Mouse (Mus musculus): Measurements from ENCODE around the gene Tuba1a. TPM values are rescaled to one million over a fixed set of nuclear protein-coding genes. Genes with fewer than 3 reads are reported as not detected.
A peak's percentile ranks its signal among the peaks of the same experiment; 100 is the strongest.
"Not testable (repeated sequence)": the region's sequence is repeated elsewhere in the genome, so short reads cannot be mapped to it uniquely, and the experiment has no call there.

Gene Tuba1a
- polyA plus RNA-seq, 1 experiment from 2014 or later = 181 TPM

- Histone ChIP-seq H3K4me2 (peak overlapping the region; percentile 86), H3K9ac (0 out of 2 replicates have a peak overlapping the region, but pooled peaks have one; percentile 48), H3K4me1 (peaks cover 25% of the 10 kb centered on the region), H3K4me3 (peak overlapping the region; percentile 29), H3K27me3 (replicated peaks) (peaks cover 19% of the 10 kb centered on the region)
- not testable (repeated sequence) for H3K27ac ChIP-seq; H3K9me3 ChIP-seq (replicated peaks); H3K36me3 ChIP-seq; ATAC-seq
- 82% methylated on average over 11 of the region's 15 CpGs for WGBS (ENCODE audit: insufficient replicate concordance)
Observed at GRCm38 (mm10) chr15:98951122-98952062, 2.1 kb downstream of the Tuba1a start.

GRCm38 (mm10) chr15:98949607-98949892 is 4.0 kb downstream of the Tuba1a start:
- Histone ChIP-seq H3K27me3 (replicated peaks) (peaks cover 13% of the 10 kb centered on the region), H3K36me3 (peaks cover 3% of the 10 kb centered on the region; the same call in 1 of the 2 replicates), H3K4me2 (no peak overlapping the region), H3K4me1 (peaks cover 22% of the 10 kb centered on the region), H3K4me3 (no peak overlapping the region), H3K27ac (no peak overlapping the region), H3K9me3 (replicated peaks) (no peaks in the 10 kb centered on the region), H3K9ac (no peak overlapping the region)
- WGBS (ENCODE audit: insufficient replicate concordance) = 62% methylated on average over 3 of the region's 3 CpGs
- ATAC-seq = no peak

GRCm38 (mm10) chr15:98948857-98949606 is 4.5 kb downstream of the Tuba1a start:
- peaks cover 19% of the 10 kb centered on the region for H3K4me1 ChIP-seq
- 81% methylated on average over 6 of the region's 6 CpGs for WGBS (ENCODE audit: insufficient replicate concordance)
- H3K27ac ChIP-seq = no peak overlapping the region
- no peaks in the 10 kb centered on the region for H3K9me3 ChIP-seq (replicated peaks)
- no peak overlapping the region for H3K4me3 ChIP-seq
- peaks cover 9% of the 10 kb centered on the region for H3K27me3 ChIP-seq (replicated peaks)
- H3K36me3 ChIP-seq = peaks cover 3% of the 10 kb centered on the region; the same call in 1 of the 2 replicates
- H3K9ac ChIP-seq = no peak overlapping the region
- no peak for ATAC-seq
- H3K4me2 ChIP-seq = no peak overlapping the region

- no peak for ATAC-seq
- H3K36me3 ChIP-seq = peaks cover 3% of the 10 kb centered on the region; the same call in 1 of the 2 replicates
- H3K27ac ChIP-seq = no peak overlapping the region
- peaks cover 13% of the 10 kb centered on the region for H3K4me1 ChIP-seq
- H3K4me2 ChIP-seq = no peak overlapping the region
- H3K4me3 ChIP-seq = no peak overlapping the region
- H3K27me3 ChIP-seq (replicated peaks) = peaks cover 3% of the 10 kb centered on the region
- H3K9ac ChIP-seq = no peak overlapping the region
- no peaks in the 10 kb centered on the region for H3K9me3 ChIP-seq (replicated peaks)
Observed at GRCm38 (mm10) chr15:98948382-98948781, 5.1 kb downstream of the Tuba1a start.

GRCm38 (mm10) chr15:98947884-98948283 is 5.6 kb downstream of the Tuba1a start:
- 54% methylated on average over 3 of the region's 3 CpGs for WGBS (ENCODE audit: insufficient replicate concordance)
- Histone ChIP-seq H3K9me3 (replicated peaks) (no peaks in the 10 kb centered on the region), H3K4me2 (no peak overlapping the region), H3K27me3 (replicated peaks) (no peaks in the 10 kb centered on the region), H3K36me3 (peaks cover 3% of the 10 kb centered on the region; the same call in 1 of the 2 replicates), H3K4me3 (no peak overlapping the region), H3K4me1 (peaks cover 10% of the 10 kb centered on the region), H3K9ac (no peak overlapping the region), H3K27ac (no peak overlapping the region)
- ATAC-seq = no peak

- peaks cover 5% of the 10 kb centered on the region for H3K4me1 ChIP-seq
- no peak overlapping the region for H3K27ac ChIP-seq
- no peak for ATAC-seq
- no peak overlapping the region for H3K9ac ChIP-seq
- H3K9me3 ChIP-seq (replicated peaks) = no peaks in the 10 kb centered on the region
- H3K4me2 ChIP-seq = no peak overlapping the region
- no peak overlapping the region for H3K4me3 ChIP-seq
- H3K27me3 ChIP-seq (replicated peaks) = no peaks in the 10 kb centered on the region
- H3K36me3 ChIP-seq = no peaks in the 10 kb centered on the region
- WGBS (ENCODE audit: insufficient replicate concordance) = 77% methylated on average over 4 of the region's 4 CpGs
Observed at GRCm38 (mm10) chr15:98943133-98943532, 10.4 kb downstream of the Tuba1a start.

GRCm38 (mm10) chr15:98942081-98942480 is 11.4 kb downstream of the Tuba1a start:
- Histone ChIP-seq H3K4me1 (peaks cover 7% of the 10 kb centered on the region), H3K9ac (no peak overlapping the region), H3K9me3 (replicated peaks) (no peaks in the 10 kb centered on the region), H3K27me3 (replicated peaks) (no peaks in the 10 kb centered on the region), H3K4me3 (no peak overlapping the region), H3K36me3 (no peaks in the 10 kb centered on the region), H3K4me2 (no peak overlapping the region), H3K27ac (no peak overlapping the region)
- no peak for ATAC-seq
- 78% methylated on average over 4 of the region's 4 CpGs for WGBS (ENCODE audit: insufficient replicate concordance)

GRCm38 (mm10) chr15:98941539-98941938 is 12.0 kb downstream of the Tuba1a start:
- Histone ChIP-seq H3K4me1 (peaks cover 11% of the 10 kb centered on the region), H3K36me3 (no peaks in the 10 kb centered on the region)
- ATAC-seq = no peak

GRCm38 (mm10) chr15:98940816-98941215 is 12.7 kb downstream of the Tuba1a start:
- Histone ChIP-seq H3K27ac (no peak overlapping the region), H3K4me2 (no peak overlapping the region), H3K4me1 (peaks cover 17% of the 10 kb centered on the region), H3K36me3 (no peaks in the 10 kb centered on the region), H3K9me3 (replicated peaks) (no peaks in the 10 kb centered on the region), H3K9ac (no peak overlapping the region), H3K27me3 (replicated peaks) (no peaks in the 10 kb centered on the region), H3K4me3 (no peak overlapping the region)
- 77% methylated on average over 10 of the region's 10 CpGs for WGBS (ENCODE audit: insufficient replicate concordance)
- ATAC-seq = no peak

More at GRCm38 (mm10) chr15:98941539-98941938, 12.0 kb downstream of the Tuba1a start:
- no peak overlapping the region for H3K4me2 ChIP-seq
- H3K9me3 ChIP-seq (replicated peaks) = no peaks in the 10 kb centered on the region
- H3K9ac ChIP-seq = no peak overlapping the region
- no peak overlapping the region for H3K27ac ChIP-seq
- H3K4me3 ChIP-seq = no peak overlapping the region
- no peaks in the 10 kb centered on the region for H3K27me3 ChIP-seq (replicated peaks)
- 64% methylated on average over 2 of the region's 2 CpGs for WGBS (ENCODE audit: insufficient replicate concordance)

GRCm38 (mm10) chr15:98934217-98934839 is 19.2 kb downstream of the Tuba1a start, which contains the start of gene Tuba1b:
Gene Tuba1b, minus strand, starts transcription at chr15:98934565.
- peak; percentile 94 for ATAC-seq
- peak within 1 kb of the TSS; percentile 96 for H3K27ac ChIP-seq
- H3K27me3 ChIP-seq (replicated peaks) = no peaks in the 10 kb centered on the region
- under 1% methylated on average over 56 of the region's 58 CpGs for WGBS (ENCODE audit: insufficient replicate concordance)
- peaks cover 25% of the 10 kb centered on the region for H3K36me3 ChIP-seq
- peak within 1 kb of the TSS; percentile 92 for H3K4me2 ChIP-seq
- H3K9ac ChIP-seq = peak within 1 kb of the TSS; percentile 89
- H3K4me3 ChIP-seq = peak within 1 kb of the TSS; percentile 76
- peaks cover 39% of the 10 kb centered on the region for H3K4me1 ChIP-seq
- H3K9me3 ChIP-seq (replicated peaks) = no peaks in the 10 kb centered on the region

GRCm38 (mm10) chr15:98933833-98934216 is 19.7 kb downstream of the Tuba1a start:
- Histone ChIP-seq H3K9ac (peak overlapping the region; percentile 89), H3K9me3 (replicated peaks) (no peaks in the 10 kb centered on the region), H3K36me3 (peaks cover 25% of the 10 kb centered on the region), H3K27ac (peak overlapping the region; percentile 96), H3K4me1 (peaks cover 43% of the 10 kb centered on the region), H3K27me3 (replicated peaks) (no peaks in the 10 kb centered on the region), H3K4me3 (peak overlapping the region; percentile 76), H3K4me2 (peak overlapping the region; percentile 92)
- under 1% methylated on average over 35 of the region's 35 CpGs for WGBS (ENCODE audit: insufficient replicate concordance)
- peak; percentile 72 for ATAC-seq

Data from liver, embryonic 12.5 days (tissue).